Mouse (Mus musculus): ENCODE measurements around the gene 4930544D05Rik. TPM values are rescaled to one million over a fixed set of nuclear protein-coding genes. Genes with fewer than 3 reads are reported as not detected.

The 4930544D05Rik gene
- polyA plus RNA-seq, 1 experiment from 2014 or later: not detected

DNA sequence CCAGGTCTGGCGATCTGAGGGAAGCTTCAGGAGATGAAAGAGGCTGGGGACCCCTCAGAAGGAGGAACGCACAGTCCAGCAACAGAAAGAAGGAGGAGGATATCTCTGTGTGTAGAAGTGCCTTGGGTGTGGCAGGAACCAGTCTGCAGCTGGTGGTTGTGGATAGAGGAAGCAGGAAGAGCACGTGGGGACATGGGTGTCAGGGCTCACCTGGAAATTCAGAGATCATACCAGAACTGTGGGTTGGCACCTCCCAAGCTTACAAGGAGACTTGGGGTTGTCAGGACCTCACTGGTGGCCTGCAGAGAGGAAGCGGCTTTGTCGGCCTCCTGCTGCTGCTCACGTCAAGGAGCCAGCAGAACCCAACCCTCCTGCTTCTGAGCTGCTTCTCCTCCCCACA is 18.3 kb upstream of the 4930544D05Rik start:
- Histone ChIP-seq H3K9me3 (ENCODE audit: control insufficient read depth, low read length) (no peaks in the 10 kb centered on the region), H3K27ac (replicated peaks in 1 of 2; ENCODE audit: control insufficient read depth in 1 of 2, insufficient read depth in 1 of 2, low read depth in 2 of 2, low read length in 2 of 2) (no peak overlapping the region), H3K27me3 (ENCODE audit: control insufficient read depth, insufficient read depth, low read length) (no peaks in the 10 kb centered on the region), H3K4me2 (ENCODE audit: low read length) (no peak overlapping the region), H3K36me3 (ENCODE audit: control insufficient read depth, insufficient read depth, low read length) (peaks cover 44% of the 10 kb centered on the region), H3K4me1 (ENCODE audit: control insufficient read depth in 2 of 2, insufficient read depth in 2 of 2, low read length in 2 of 2) (peaks cover 4 to 7% of the 10 kb centered on the region in 2 experiments; a peak in 2 of 4 replicates), H3K4me3 (ENCODE audit: control insufficient read depth in 1 of 2, insufficient read depth in 1 of 2, low read depth in 1 of 2, low read length in 2 of 2) (no peak overlapping the region), H3K9ac (ENCODE audit: low read length) (no peak overlapping the region)
- ATAC-seq (ENCODE audit: insufficient number of reproducible peaks, insufficient read depth, low FRiP score, low read depth): no peak
- WGBS: 80% methylated on average over 6 of the region's 6 CpGs

DNA sequence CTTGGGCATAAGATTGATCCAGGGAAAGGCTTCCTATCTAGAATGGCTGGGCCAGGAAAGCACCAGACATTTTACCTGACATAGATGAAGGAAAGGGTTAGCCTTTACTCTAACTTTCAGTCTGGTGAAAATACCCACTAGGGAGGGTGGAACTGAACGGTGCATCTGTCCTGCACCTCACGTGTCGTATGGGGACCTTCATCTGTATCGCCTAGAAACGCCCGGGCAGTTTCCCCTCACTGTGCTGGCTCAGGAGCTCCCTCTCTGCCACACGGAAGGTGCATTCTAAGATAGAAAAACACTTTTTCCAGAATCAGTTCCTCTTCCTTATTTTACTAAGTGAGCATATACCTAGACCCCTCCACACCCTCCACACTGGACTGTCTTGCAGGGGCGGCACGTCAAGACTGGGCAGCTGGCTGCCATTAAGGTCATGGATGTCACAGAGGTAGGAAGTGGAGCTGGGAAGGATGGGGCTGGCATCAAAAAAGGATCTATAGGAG is 17.1 kb upstream of the 4930544D05Rik start:
- H3K36me3 ChIP-seq (ENCODE audit: control insufficient read depth, insufficient read depth, low read length): peaks cover 54% of the 10 kb centered on the region
- WGBS: 87% methylated on average over 9 of the region's 9 CpGs

GRCm38 (mm10) chr11:70605024-70605566 is 10.6 kb upstream of the 4930544D05Rik start:
- no peaks in the 10 kb centered on the region for H3K9me3 ChIP-seq (ENCODE audit: control insufficient read depth, low read length)
- peaks cover 88% of the 10 kb centered on the region for H3K36me3 ChIP-seq (ENCODE audit: control insufficient read depth, insufficient read depth, low read length)
- no peak overlapping the region for H3K4me2 ChIP-seq (ENCODE audit: low read length)
- WGBS: 47% methylated on average over 14 of the region's 14 CpGs
- no peak overlapping the region for H3K9ac ChIP-seq (ENCODE audit: low read length)
- H3K4me3 ChIP-seq (ENCODE audit: control insufficient read depth in 1 of 2, insufficient read depth in 1 of 2, low read depth in 1 of 2, low read length in 2 of 2): no peak overlapping the region
- ATAC-seq (ENCODE audit: insufficient number of reproducible peaks, insufficient read depth, low FRiP score, low read depth): no peak
- no peak overlapping the region for H3K27ac ChIP-seq (replicated peaks in 1 of 2; ENCODE audit: control insufficient read depth in 1 of 2, insufficient read depth in 1 of 2, low read depth in 2 of 2, low read length in 2 of 2)
- no peaks in the 10 kb centered on the region for H3K27me3 ChIP-seq (ENCODE audit: control insufficient read depth, insufficient read depth, low read length)
- no peaks in the 10 kb centered on the region for H3K4me1 ChIP-seq (ENCODE audit: control insufficient read depth in 2 of 2, insufficient read depth in 2 of 2, low read length in 2 of 2)

More for the DNA sequence above, 17.1 kb upstream of the 4930544D05Rik start:
- H3K4me3 ChIP-seq (ENCODE audit: control insufficient read depth in 1 of 2, insufficient read depth in 1 of 2, low read depth in 1 of 2, low read length in 2 of 2): no peak overlapping the region
- no peak for ATAC-seq (ENCODE audit: insufficient number of reproducible peaks, insufficient read depth, low FRiP score, low read depth)
- no peaks in the 10 kb centered on the region for H3K9me3 ChIP-seq (ENCODE audit: control insufficient read depth, low read length)
- H3K9ac ChIP-seq (ENCODE audit: low read length): no peak overlapping the region
- no peaks in the 10 kb centered on the region for H3K27me3 ChIP-seq (ENCODE audit: control insufficient read depth, insufficient read depth, low read length)
- no peak overlapping the region for H3K27ac ChIP-seq (replicated peaks in 1 of 2; ENCODE audit: control insufficient read depth in 1 of 2, insufficient read depth in 1 of 2, low read depth in 2 of 2, low read length in 2 of 2)
- H3K4me1 ChIP-seq (ENCODE audit: control insufficient read depth in 2 of 2, insufficient read depth in 2 of 2, low read length in 2 of 2): peaks cover 4 to 7% of the 10 kb centered on the region in 2 experiments; a peak in 2 of 4 replicates
- no peak overlapping the region for H3K4me2 ChIP-seq (ENCODE audit: low read length)

DNA sequence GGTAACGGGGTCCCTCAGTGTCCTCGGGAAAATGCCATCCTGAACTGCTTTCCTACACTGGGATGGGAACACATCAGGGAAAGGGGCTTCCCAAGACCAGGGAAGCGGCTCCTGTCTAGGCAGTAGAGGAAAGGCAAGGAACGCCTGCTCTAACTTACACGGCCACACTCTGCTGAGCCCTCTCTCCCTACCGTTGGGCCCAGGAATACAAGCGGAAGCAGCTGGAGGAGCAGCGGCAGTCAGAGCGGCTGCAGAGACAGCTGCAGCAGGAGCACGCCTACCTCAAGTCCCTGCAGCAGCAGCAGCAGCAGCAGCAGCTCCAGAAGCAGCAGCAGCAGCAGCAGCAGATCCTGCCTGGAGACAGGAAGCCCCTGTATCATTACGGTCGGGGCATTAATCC is 8.9 kb upstream of the 4930544D05Rik start:
- no peak for ATAC-seq (ENCODE audit: insufficient number of reproducible peaks, insufficient read depth, low FRiP score, low read depth)
- peaks cover 95% of the 10 kb centered on the region for H3K36me3 ChIP-seq (ENCODE audit: control insufficient read depth, insufficient read depth, low read length)

GRCm38 (mm10) chr11:70607611-70608010 is 8.0 kb upstream of the 4930544D05Rik start:
- H3K27ac ChIP-seq (replicated peaks in 1 of 2; ENCODE audit: control insufficient read depth in 1 of 2, insufficient read depth in 1 of 2, low read depth in 2 of 2, low read length in 2 of 2): no peak overlapping the region
- no peak overlapping the region for H3K4me3 ChIP-seq (ENCODE audit: control insufficient read depth in 1 of 2, insufficient read depth in 1 of 2, low read depth in 1 of 2, low read length in 2 of 2)
- ATAC-seq (ENCODE audit: insufficient number of reproducible peaks, insufficient read depth, low FRiP score, low read depth): no peak
- no peaks in the 10 kb centered on the region for H3K27me3 ChIP-seq (ENCODE audit: control insufficient read depth, insufficient read depth, low read length)
- H3K4me1 ChIP-seq (ENCODE audit: control insufficient read depth in 2 of 2, insufficient read depth in 2 of 2, low read length in 2 of 2): no peaks in the 10 kb centered on the region
- H3K9ac ChIP-seq (ENCODE audit: low read length): no peak overlapping the region
- no peak overlapping the region for H3K4me2 ChIP-seq (ENCODE audit: low read length)
- 85% methylated on average over 9 of the region's 9 CpGs for WGBS
- H3K36me3 ChIP-seq (ENCODE audit: control insufficient read depth, insufficient read depth, low read length): peaks cover 95% of the 10 kb centered on the region
- no peaks in the 10 kb centered on the region for H3K9me3 ChIP-seq (ENCODE audit: control insufficient read depth, low read length)

More for the DNA sequence above, 8.9 kb upstream of the 4930544D05Rik start:
- H3K27ac ChIP-seq (replicated peaks in 1 of 2; ENCODE audit: control insufficient read depth in 1 of 2, insufficient read depth in 1 of 2, low read depth in 2 of 2, low read length in 2 of 2): no peak overlapping the region
- no peaks in the 10 kb centered on the region for H3K27me3 ChIP-seq (ENCODE audit: control insufficient read depth, insufficient read depth, low read length)
- no peaks in the 10 kb centered on the region for H3K9me3 ChIP-seq (ENCODE audit: control insufficient read depth, low read length)
- WGBS: 69% methylated on average over 12 of the region's 12 CpGs
- no peaks in the 10 kb centered on the region for H3K4me1 ChIP-seq (ENCODE audit: control insufficient read depth in 2 of 2, insufficient read depth in 2 of 2, low read length in 2 of 2)
- H3K4me3 ChIP-seq (ENCODE audit: control insufficient read depth in 1 of 2, insufficient read depth in 1 of 2, low read depth in 1 of 2, low read length in 2 of 2): no peak overlapping the region
- H3K4me2 ChIP-seq (ENCODE audit: low read length): no peak overlapping the region
- no peak overlapping the region for H3K9ac ChIP-seq (ENCODE audit: low read length)

- 87% methylated on average over 25 of the region's 26 CpGs for WGBS
- Histone ChIP-seq H3K4me2 (ENCODE audit: low read length) (no peak overlapping the region), H3K9ac (ENCODE audit: low read length) (no peak overlapping the region), H3K27me3 (ENCODE audit: control insufficient read depth, insufficient read depth, low read length) (no peaks in the 10 kb centered on the region), H3K36me3 (ENCODE audit: control insufficient read depth, insufficient read depth, low read length) (peaks cover 96% of the 10 kb centered on the region), H3K4me1 (ENCODE audit: control insufficient read depth in 2 of 2, insufficient read depth in 2 of 2, low read length in 2 of 2) (no peaks in the 10 kb centered on the region), H3K9me3 (ENCODE audit: control insufficient read depth, low read length) (no peaks in the 10 kb centered on the region), H3K27ac (replicated peaks in 1 of 2; ENCODE audit: control insufficient read depth in 1 of 2, insufficient read depth in 1 of 2, low read depth in 2 of 2, low read length in 2 of 2) (no peak overlapping the region), H3K4me3 (ENCODE audit: control insufficient read depth in 1 of 2, insufficient read depth in 1 of 2, low read depth in 1 of 2, low read length in 2 of 2) (no peak overlapping the region)
- ATAC-seq (ENCODE audit: insufficient number of reproducible peaks, insufficient read depth, low FRiP score, low read depth): no peak
Observed at GRCm38 (mm10) chr11:70608381-70609066, 7.1 kb upstream of the 4930544D05Rik start.

DNA sequence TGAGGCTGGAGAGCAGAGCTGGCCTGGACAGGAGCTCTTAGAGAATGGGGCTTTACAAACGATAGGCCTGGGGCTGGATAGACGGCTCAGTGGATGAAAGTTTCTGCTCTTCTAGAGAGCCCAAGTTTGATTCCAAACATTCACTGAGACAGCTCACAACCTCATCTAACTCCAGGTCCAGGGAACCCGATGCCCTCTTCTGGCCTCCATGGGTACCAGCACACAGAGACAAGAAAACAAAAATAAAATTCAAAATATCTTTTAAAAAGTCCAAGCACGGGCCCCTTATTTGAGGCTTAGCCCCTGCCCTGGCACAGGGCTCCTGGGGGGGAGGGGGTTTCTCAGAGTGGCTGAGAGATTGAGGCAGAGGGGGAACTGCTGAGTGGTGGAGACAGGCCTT is 4.9 kb upstream of the 4930544D05Rik start:
- ATAC-seq (ENCODE audit: insufficient number of reproducible peaks, insufficient read depth, low FRiP score, low read depth): no peak
- H3K4me1 ChIP-seq (ENCODE audit: control insufficient read depth in 2 of 2, insufficient read depth in 2 of 2, low read length in 2 of 2): peaks cover 10 to 14% of the 10 kb centered on the region in 2 experiments
- H3K27ac ChIP-seq (replicated peaks in 1 of 2; ENCODE audit: control insufficient read depth in 1 of 2, insufficient read depth in 1 of 2, low read depth in 2 of 2, low read length in 2 of 2): no peak overlapping the region
- no peaks in the 10 kb centered on the region for H3K9me3 ChIP-seq (ENCODE audit: control insufficient read depth, low read length)
- H3K36me3 ChIP-seq (ENCODE audit: control insufficient read depth, insufficient read depth, low read length): peaks cover 76% of the 10 kb centered on the region
- no peak overlapping the region for H3K9ac ChIP-seq (ENCODE audit: low read length)
- no peak overlapping the region for H3K4me3 ChIP-seq (ENCODE audit: control insufficient read depth in 1 of 2, insufficient read depth in 1 of 2, low read depth in 1 of 2, low read length in 2 of 2)
- no peak overlapping the region for H3K4me2 ChIP-seq (ENCODE audit: low read length)
- 80% methylated on average over 4 of the region's 4 CpGs for WGBS
- H3K27me3 ChIP-seq (ENCODE audit: control insufficient read depth, insufficient read depth, low read length): no peaks in the 10 kb centered on the region
